Mouse (Mus musculus): Measurements from ENCODE around the gene Zfyve28.

DNA sequence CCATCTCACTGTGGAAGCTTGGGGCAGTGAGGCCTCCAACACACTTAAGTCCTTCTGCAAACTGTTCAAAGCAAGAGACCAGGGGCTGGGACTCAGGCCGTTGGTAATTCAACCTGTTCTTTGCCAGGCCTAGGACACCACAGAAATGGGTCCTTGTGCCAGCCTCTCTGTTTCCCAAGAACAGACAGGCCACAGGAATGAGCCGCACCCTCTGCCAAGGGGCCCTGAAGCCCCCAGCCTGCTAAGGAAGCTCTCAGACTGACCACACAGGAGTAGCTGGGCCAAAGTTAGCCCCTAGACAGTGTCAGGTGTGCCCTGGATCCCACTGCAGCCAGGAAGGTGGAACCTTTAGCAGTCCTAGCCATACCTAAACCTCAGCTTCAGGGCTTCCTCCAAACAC lies 101.9 kb downstream of the Zfyve28 start:
- no peak for TF ChIP-seq CTCF (IDR thresholded peaks at IDR 0.05; ENCODE audit: low read depth)
- no peak for TF ChIP-seq EP300 (optimal IDR thresholded peaks at IDR 0.05)
